Mouse (Mus musculus): ENCODE results near the gene Nhej1.

DNA sequence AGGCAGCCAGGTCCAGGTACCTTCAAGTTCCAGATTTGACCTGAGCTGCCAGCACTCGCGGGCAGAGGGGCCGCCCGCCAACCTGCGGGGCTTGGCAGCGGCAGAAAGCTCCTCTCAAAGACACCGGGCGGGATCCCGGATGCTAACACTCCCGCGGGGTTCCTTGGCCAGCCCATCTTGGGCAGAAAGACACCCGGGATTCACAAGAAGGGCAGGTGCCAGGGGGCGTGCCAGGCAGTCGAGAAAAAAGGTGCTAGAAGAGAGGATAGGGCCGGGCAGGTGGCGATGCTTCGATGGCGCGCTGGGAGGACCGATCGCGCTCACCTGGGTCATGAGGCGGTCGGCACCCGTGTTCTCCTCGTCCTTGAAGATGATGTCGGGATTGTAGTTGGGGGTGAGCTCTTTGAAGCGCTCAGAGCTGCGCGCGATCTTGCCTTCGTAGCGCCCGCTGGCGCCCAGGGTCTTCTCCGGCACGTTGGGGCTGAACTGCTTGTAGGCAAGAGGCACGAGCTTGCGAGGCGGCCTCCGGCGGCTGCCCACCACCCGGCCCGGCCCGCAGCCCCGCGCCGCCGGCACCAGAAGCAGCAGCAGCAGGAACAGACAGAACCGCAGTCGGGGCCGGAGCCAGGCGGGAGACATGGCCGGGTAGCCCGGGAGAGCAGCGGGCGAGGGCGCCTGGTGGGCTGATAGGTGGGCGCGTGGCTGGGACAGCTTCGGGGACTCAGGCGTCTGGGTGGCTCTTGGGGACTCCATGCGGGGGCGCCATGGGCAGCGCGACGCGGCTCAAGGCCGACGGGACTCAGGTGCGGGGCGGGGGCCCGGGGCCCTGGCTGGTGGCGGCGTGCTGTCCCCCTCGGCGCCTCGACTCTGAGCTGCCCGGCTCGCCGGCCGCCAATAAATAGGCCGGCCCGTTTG, 174.2 kb downstream of the Nhej1 start:
- TF ChIP-seq EP300 (IDR thresholded peaks at IDR 0.05) (no peak), CTCF (IDR thresholded peaks at IDR 0.05) (no peak)

Data from lung, postnatal 0 days (tissue).